ENCODE assay signal across 10 mouse cellular contexts in the genomic region with DNA sequence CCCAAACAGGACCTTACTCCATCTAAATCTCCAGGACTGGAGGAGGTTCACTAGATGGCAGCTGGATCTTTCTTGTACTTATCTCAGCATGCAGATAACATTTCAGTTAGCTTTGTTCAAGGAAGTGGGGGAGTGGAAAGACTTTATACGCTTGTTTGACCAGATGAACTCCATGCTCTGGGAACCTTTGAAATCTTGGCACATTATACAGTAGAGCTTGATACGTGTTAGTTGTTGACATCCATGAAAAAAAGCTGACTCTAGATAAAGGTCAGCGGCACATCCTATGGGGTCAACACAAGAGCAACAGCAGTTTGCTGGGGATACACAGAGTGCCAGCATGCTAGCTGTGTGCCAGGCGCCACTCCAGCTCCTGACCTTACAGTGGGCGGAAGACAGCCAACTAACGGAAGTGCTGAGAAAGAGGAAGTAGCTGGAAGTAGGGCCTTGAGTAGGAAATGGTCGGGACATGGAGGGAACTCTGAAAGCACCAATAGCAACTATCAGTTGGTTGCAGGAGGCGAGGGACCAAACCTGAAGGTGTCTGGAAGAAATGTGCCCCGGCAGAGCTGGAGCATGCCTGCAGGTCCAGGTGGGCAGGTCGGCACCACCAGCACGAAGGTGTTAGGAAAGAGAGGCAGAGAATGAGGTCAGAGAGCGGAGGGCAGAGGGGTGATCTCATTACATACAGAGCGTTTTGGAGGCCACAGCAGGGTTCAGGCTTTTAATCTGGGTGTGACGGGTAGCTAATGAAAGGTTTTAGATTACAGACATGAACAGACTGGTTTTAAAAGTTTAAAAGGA. TPM values are rescaled to one million over a fixed set of nuclear protein-coding genes. Genes with fewer than 3 reads are reported as not detected.
DNase-seq lines count a peak whose midpoint lies in the region; ATAC-seq and TF ChIP-seq lines count a peak whose summit lies in the region.
"Had no signal": no experiment of that assay in that cellular context is flagged by ENCODE, and none has a peak within 500 bp of the region (broad histone marks: within the 10 kb centered on the region; RNA-seq: fewer than 3 reads in every experiment).

No protein-coding gene starts in this region.

- H3K9ac ChIP-seq in MEL (ENCODE audit: control insufficient read depth, low read depth, low read length, poor library complexity, severe bottlenecking) = peak overlapping the region; percentile 69
- no peak overlapping the region for H3K9ac ChIP-seq in liver, embryonic 14.5 days (replicated peaks)
- no peak overlapping the region for H3K9ac ChIP-seq in midbrain, embryonic 14.5 days (replicated peaks; ENCODE audit: low read length)
- H3K9ac ChIP-seq: forebrain, embryonic 13.5 days had no signal

- H3K9me3 ChIP-seq in MEL (replicated peaks; ENCODE audit: insufficient read depth, low read length) = no peaks in the 10 kb centered on the region
- H3K9me3 ChIP-seq in liver, embryonic 14.5 days (ENCODE audit: control insufficient read depth, low read length) = no peaks in the 10 kb centered on the region
- no peaks in the 10 kb centered on the region for H3K9me3 ChIP-seq in midbrain, embryonic 14.5 days (ENCODE audit: control insufficient read depth, low read length)
- H3K9me3 ChIP-seq: forebrain, embryonic 13.5 days had no signal

- intact Hi-C loops in heart, postnatal 36 days (cut with DNase I) = no loop called here

- H3K27me3 ChIP-seq in MEL (ENCODE audit: control insufficient read depth in 1 of 2, insufficient read depth in 2 of 2, low read length in 2 of 2) = no peaks in the 10 kb centered on the region
- no peaks in the 10 kb centered on the region for H3K27me3 ChIP-seq in liver, embryonic 14.5 days (ENCODE audit: control insufficient read depth, insufficient read depth, low read length)
- H3K27me3 ChIP-seq in midbrain, embryonic 14.5 days (ENCODE audit: control insufficient read depth, insufficient read depth, low read length) = no peaks in the 10 kb centered on the region
- H3K27me3 ChIP-seq: forebrain, embryonic 13.5 days had no signal

- no peak overlapping the region; the same call in 1 of the 2 replicates for H3K4me2 ChIP-seq in liver, embryonic 14.5 days (ENCODE audit: low read depth)
- H3K4me2 ChIP-seq in midbrain, embryonic 14.5 days (ENCODE audit: low read length) = no peak overlapping the region
- H3K4me2 ChIP-seq: forebrain, embryonic 13.5 days had no signal

- peak; percentile 48; the same call in 1 of the 2 replicates for ATAC-seq in liver, embryonic 14.5 days (ENCODE audit: insufficient read depth)
- no peak for ATAC-seq in midbrain, embryonic 14.5 days (ENCODE audit: low FRiP score, low TSS enrichment)
- ATAC-seq: forebrain, embryonic 13.5 days had no signal

- H3K27ac ChIP-seq in MEL (ENCODE audit: control insufficient read depth, low read depth, low read length) = peak overlapping the region; percentile 84
- no peak overlapping the region for H3K27ac ChIP-seq in liver, embryonic 14.5 days
- H3K27ac ChIP-seq in midbrain, embryonic 14.5 days (replicated peaks; ENCODE audit: low read depth, low read length) = no peak overlapping the region
- H3K27ac ChIP-seq: forebrain, embryonic 13.5 days; layer of hippocampus, adult 2 months had no signal

- H3K4me1 ChIP-seq in MEL (ENCODE audit: control insufficient read depth in 1 of 2, insufficient read depth in 2 of 2, low read length in 2 of 2) = peaks cover 17 to 33% of the 10 kb centered on the region in 2 experiments
- peaks cover 0 to 13% of the 10 kb centered on the region in 2 experiments; a peak in 1 of 4 replicates for H3K4me1 ChIP-seq in liver, embryonic 14.5 days (replicated peaks; ENCODE audit: control insufficient read depth in 2 of 2, insufficient read depth in 2 of 2, low read length in 1 of 2)
- no peaks in the 10 kb centered on the region for H3K4me1 ChIP-seq in midbrain, embryonic 14.5 days (ENCODE audit: control insufficient read depth, insufficient read depth, low read length)
- H3K4me1 ChIP-seq: forebrain, embryonic 13.5 days had no signal

- TF ChIP-seq POLR2A in MEL (IDR thresholded peaks at IDR 0.05; ENCODE audit: control insufficient read depth in 1 of 2, insufficient read depth in 1 of 2, low read depth in 1 of 2, low read length in 2 of 2, poor library complexity in 1 of 2) = peak in 1 of 2 experiments; percentile 67; a peak in 2 of 4 replicates

- TF ChIP-seq RAD21 in MEL (IDR thresholded peaks at IDR 0.05; ENCODE audit: low read depth, low read length) = no peak

- no peaks in the 10 kb centered on the region for H3K79me2 ChIP-seq in MEL (ENCODE audit: control insufficient read depth, insufficient read depth, low read length, poor library complexity)

- 33% methylated on average over 14 of the region's 14 CpGs for WGBS in liver, embryonic 14.5 days (ENCODE audit: insufficient replicate concordance)
- WGBS in midbrain, embryonic 14.5 days = 71% methylated on average over 14 of the region's 14 CpGs

- no peak for TF ChIP-seq CTCF in MEL (IDR thresholded peaks at IDR 0.05 in 2 of 3, conservative IDR thresholded peaks at IDR 0.05 in 1 of 3; ENCODE audit: control insufficient read depth in 1 of 3, insufficient read depth in 1 of 3, low read depth in 2 of 3, low read length in 3 of 3, poor library complexity in 1 of 3, severe bottlenecking in 1 of 3)
- no peak for TF ChIP-seq CTCF in liver, embryonic 14.5 days (IDR thresholded peaks at IDR 0.05; ENCODE audit: low read depth)

- H3K36me3 ChIP-seq in MEL (ENCODE audit: control insufficient read depth in 1 of 2, insufficient read depth in 2 of 2, low read length in 2 of 2) = peaks cover 0 to 28% of the 10 kb centered on the region in 2 experiments; a peak in 2 of 4 replicates
- H3K36me3 ChIP-seq in liver, embryonic 14.5 days (replicated peaks; ENCODE audit: control insufficient read depth, insufficient read depth, low read depth) = no peaks in the 10 kb centered on the region
- no peaks in the 10 kb centered on the region for H3K36me3 ChIP-seq in midbrain, embryonic 14.5 days (ENCODE audit: control insufficient read depth, insufficient read depth, low read length)

- TF ChIP-seq EP300 in MEL (IDR thresholded peaks at IDR 0.05; ENCODE audit: low read depth in 1 of 2, low read length in 2 of 2) = peak; percentile 46 to 70; a peak in 3 of 4 replicates
- TF ChIP-seq EP300 in liver, embryonic 14.5 days (IDR thresholded peaks at IDR 0.05; ENCODE audit: low read depth) = 0 out of 2 replicates have a peak, but pooled peaks have one; percentile 9

- peak overlapping the region; percentile 38 to 61 for H3K4me3 ChIP-seq in MEL (ENCODE audit: control insufficient read depth in 1 of 2, insufficient read depth in 1 of 2, low read depth in 2 of 2, low read length in 2 of 2)
- H3K4me3 ChIP-seq in liver, embryonic 14.5 days (ENCODE audit: insufficient read depth in 1 of 2, low read depth in 2 of 2, low read length in 2 of 2) = no peak overlapping the region
- no peak overlapping the region for H3K4me3 ChIP-seq in midbrain, embryonic 14.5 days (replicated peaks; ENCODE audit: low read depth, low read length)
- H3K4me3 ChIP-seq: forebrain, embryonic 13.5 days; layer of hippocampus, adult 2 months had no signal

- DNase-seq in gastrocnemius, adult 18-20 months (ENCODE audit: low spot score) = peak; percentile 24
- no peak for DNase-seq in gastrocnemius, postnatal 4 days (ENCODE audit: low spot score in 2 of 2)
- peak; percentile 87 for DNase-seq in MEL (ENCODE audit: low read depth, low spot score)
- peak; percentile 21 to 25 for DNase-seq in heart, postnatal 36 days
- DNase-seq in liver, embryonic 14.5 days (ENCODE audit: low read depth in 3 of 3, low spot score in 3 of 3) = no peak
- DNase-seq in frontal cortex, postnatal 10 days (ENCODE audit: low spot score in 2 of 2) = no peak
- no peak for DNase-seq in midbrain, embryonic 14.5 days
- DNase-seq in layer of hippocampus, postnatal 36 days = no peak

TF ChIP-seq in MEL, 35 proteins besides CTCF, POLR2A, EP300 and RAD21 (continues in another document):
- TF ChIP-seq GABPA (IDR thresholded peaks at IDR 0.05; ENCODE audit: low read depth, low read length) (no peak), RCOR1 (IDR thresholded peaks at IDR 0.05; ENCODE audit: low read depth, low read length) (0 out of 2 replicates have a peak, but pooled peaks have one; percentile 32), SMC3 (IDR thresholded peaks at IDR 0.05; ENCODE audit: low read depth, low read length) (no peak), BHLHE40 (IDR thresholded peaks at IDR 0.05; ENCODE audit: borderline replicate concordance, low read depth, low read length) (0 out of 2 replicates have a peak, but pooled peaks have one; percentile 7), POLR2AphosphoS5 (IDR thresholded peaks at IDR 0.05; ENCODE audit: borderline replicate concordance, low read depth, low read length) (no peak), MAZ (IDR thresholded peaks at IDR 0.05; ENCODE audit: low read depth, low read length) (no peak), ZKSCAN1 (IDR thresholded peaks at IDR 0.05; ENCODE audit: low read depth, low read length) (no peak), UBTF (IDR thresholded peaks at IDR 0.05; ENCODE audit: borderline replicate concordance, insufficient read depth, low read depth, low read length) (no peak), NELFE (IDR thresholded peaks at IDR 0.05; ENCODE audit: low read depth, low read length) (peak; percentile 48; the same call in 1 of the 2 replicates)

RNA-seq across cellular contexts. Expression of gene Cryl1, which starts 11.4 kb away (rescaled TPM):
- total RNA-seq in gastrocnemius, adult 18-20 months (2021) = 1 to 10 TPM; 6.6 to 7.1 TPM
- total RNA-seq in gastrocnemius, postnatal 4 days (2021) = 10 to 100 TPM in 1 of 2 experiments, 1 to 10 TPM in 1; 7.6 to 10.1 TPM
- 16.8 and 17.8 TPM in 2 replicates for total RNA-seq in MEL (2012; rRNA removed)
- polyA plus RNA-seq in MEL (2012; ENCODE audit: insufficient read depth in 1 of 2, insufficient read length in 2 of 2, low read depth in 1 of 2, low replicate concordance in 2 of 2, missing spikeins in 1 of 2) = 10 to 100 TPM in 1 of 2 experiments, not detected in 1; 22.0 TPM
- 1 to 10 TPM; 5.2 to 6.3 TPM for total RNA-seq in heart, postnatal 36 days (2021)
- polyA plus RNA-seq in liver, embryonic 14.5 days (2012; rRNA removed) = 5.9 and 7.4 TPM in 2 replicates
- polyA plus RNA-seq in liver, embryonic 14.5 days (2014; fragmentation: Nextera tagmentation; extraction: Ambion mirVana) = 6.0 and 8.3 TPM in 2 replicates
- 6.7 and 8.7 TPM in 2 replicates for polyA plus RNA-seq in midbrain, embryonic 14.5 days (2014; fragmentation: Nextera tagmentation; extraction: Ambion mirVana)
- total RNA-seq in layer of hippocampus, postnatal 36 days (2021) = 10 to 100 TPM; 16.5 to 17.8 TPM

RNA-seq across cellular contexts. Expression of gene Ift88, which starts 36.9 kb away (rescaled TPM):
- total RNA-seq in gastrocnemius, adult 18-20 months (2021) = 1 to 10 TPM; 3.5 to 4.2 TPM
- total RNA-seq in gastrocnemius, postnatal 4 days (2021) = 1 to 10 TPM; 7.9 to 8.4 TPM
- total RNA-seq in MEL (2012; rRNA removed) = 2.4 and 2.5 TPM in 2 replicates
- polyA plus RNA-seq in MEL (2012; ENCODE audit: insufficient read depth in 1 of 2, insufficient read length in 2 of 2, low read depth in 1 of 2, low replicate concordance in 2 of 2, missing spikeins in 1 of 2) = 1 to 10 TPM in 1 of 2 experiments, not detected in 1; 5.1 TPM
- total RNA-seq in heart, postnatal 36 days (2021) = 1 to 10 TPM; 5.7 to 7.2 TPM
- 1.1 and 1.6 TPM in 2 replicates for polyA plus RNA-seq in liver, embryonic 14.5 days (2012; rRNA removed)
- polyA plus RNA-seq in liver, embryonic 14.5 days (2014; fragmentation: Nextera tagmentation; extraction: Ambion mirVana) = 1.6 and 1.8 TPM in 2 replicates
- 20.7 and 27.3 TPM in 2 replicates for polyA plus RNA-seq in midbrain, embryonic 14.5 days (2014; fragmentation: Nextera tagmentation; extraction: Ambion mirVana)
- 10 to 100 TPM; 16.3 to 16.5 TPM for total RNA-seq in layer of hippocampus, postnatal 36 days (2021)

Comparison
In these comparisons a context has a peak if more than half of its experiments do, and no peak if none do; other contexts are left out.
1. DNase-seq: peak in gastrocnemius, adult 18-20 months (single experiment), MEL (single experiment) and heart, postnatal 36 days (2 of 2); none in gastrocnemius, postnatal 4 days (0 of 2), liver, embryonic 14.5 days (0 of 3), frontal cortex, postnatal 10 days (0 of 2), midbrain, embryonic 14.5 days (single experiment) and layer of hippocampus, postnatal 36 days (0 of 2).
2. H3K4me3 ChIP-seq: peak in MEL (2 of 2); none in liver, embryonic 14.5 days (0 of 2) and midbrain, embryonic 14.5 days (single experiment).